Mouse (Mus musculus) neural tube, embryonic 14.5 days (tissue): ENCODE results near the gene Ino80. TPM values are rescaled to one million over a fixed set of nuclear protein-coding genes. Genes with fewer than 3 reads are reported as not detected.

Experiments
- ATAC-seq: fragments of 200-750 bp; cut with Nextera tagmentation; 2 replicates; pipeline ENCODE4 v1.8.0; 2017; ENCODE audit warnings: low read depth, mild to moderate bottlenecking, moderate TSS enrichment, moderate library complexity
- H3K27ac ChIP-seq: fragments of 300-500 bp; sonication (generic); 2 replicates; pipeline ENCODE4 v1.5.1; 2014; ENCODE audit warnings: low read depth, mild to moderate bottlenecking, control low read depth, low read length, moderate library complexity, mixed read lengths
- H3K27me3 ChIP-seq: fragments of 300-500 bp; sonication (generic); 2 replicates; pipeline ENCODE4 v1.6.1; 2014; ENCODE audit warnings: low read length; ENCODE audit not compliant: control insufficient read depth, insufficient read depth
- H3K36me3 ChIP-seq: fragments of 300-500 bp; sonication (generic); 2 replicates; pipeline ENCODE4 v1.6.1; 2014; ENCODE audit warnings: low read length, mixed read lengths; ENCODE audit not compliant: control insufficient read depth, insufficient read depth
- H3K4me1 ChIP-seq: fragments of 300-500 bp; sonication (generic); 2 replicates; pipeline ENCODE4 v1.6.1; 2014; ENCODE audit warnings: low read length; ENCODE audit not compliant: control insufficient read depth, insufficient read depth
- H3K4me2 ChIP-seq: fragments of 300-500 bp; sonication (generic); 2 replicates; pipeline ENCODE4 v1.6.1; 2014; ENCODE audit warnings: mild to moderate bottlenecking, low read depth, low read length, control low read depth
- H3K4me3 ChIP-seq: fragments of 300-500 bp; sonication (generic); 2 replicates; pipeline ENCODE4 v1.5.1; 2014; ENCODE audit warnings: low read depth, low read length, control low read depth, mixed read lengths
- H3K9ac ChIP-seq: fragments of 300-500 bp; sonication (generic); replicated peaks from 2 replicates; pipeline ENCODE4 v1.6.1; 2014; ENCODE audit warnings: low read depth, mild to moderate bottlenecking, control low read depth, low read length, mixed read lengths
- H3K9me3 ChIP-seq: fragments of 300-500 bp; sonication (generic); 2 replicates; pipeline ENCODE4 v1.6.1; 2016; ENCODE audit warnings: low read length; ENCODE audit not compliant: control insufficient read depth
- WGBS: fragments of 180-500 bp; shearing (Covaris S2); extraction: QIAGEN DNeasy Blood & Tissue Kit; methylation state at CpG from one replicate; pipeline ENCODE4 v1.1.7; 2014; 5-methylcytosine and 5-hydroxymethylcytosine counted together
- polyA plus RNA-seq: library from polyadenylated mRNA; unstranded; fragments of >200 nt; fragmentation: Nextera tagmentation; extraction: Ambion mirVana; gene quantifications from 2 replicates; pipeline ENCODE4 v1.2.1, GENCODE M21; 2014

Ino80 gene
- polyA plus RNA-seq, 1 experiment from 2014 or later: 5.9 TPM

- Histone ChIP-seq H3K9ac (no peak overlapping the region), H3K27me3 (no peaks in the 10 kb centered on the region), H3K4me2 (no peak overlapping the region), H3K4me1 (0 out of 2 replicates have a peak, but pooled peaks cover 2% of the 10 kb centered on the region), H3K27ac (no peak overlapping the region), H3K4me3 (no peak overlapping the region), H3K36me3 (no peaks in the 10 kb centered on the region), H3K9me3 (no peaks in the 10 kb centered on the region)
- WGBS: 81% methylated on average over 3 of the region's 3 CpGs
- no peak for ATAC-seq
These were observed 122.4 kb downstream of the Ino80 start for GRCm38 (mm10) chr2:119355089-119355488.

GRCm38 (mm10) chr2:119353707-119354106 lies 123.8 kb downstream of the Ino80 start:
- no peak overlapping the region for H3K27ac ChIP-seq
- H3K4me3 ChIP-seq: no peak overlapping the region
- H3K4me1 ChIP-seq: 0 out of 2 replicates have a peak, but pooled peaks cover 2% of the 10 kb centered on the region
- WGBS: 93% methylated on average over 8 of the region's 8 CpGs
- no peaks in the 10 kb centered on the region for H3K36me3 ChIP-seq
- no peaks in the 10 kb centered on the region for H3K27me3 ChIP-seq
- no peak for ATAC-seq
- no peaks in the 10 kb centered on the region for H3K9me3 ChIP-seq
- no peak overlapping the region for H3K4me2 ChIP-seq
- no peak overlapping the region for H3K9ac ChIP-seq

GRCm38 (mm10) chr2:119350555-119351486 lies 126.7 kb downstream of the Ino80 start, which contains the start of gene Chac1:
Gene Chac1 (plus strand): TSS chr2:119351229.
- Histone ChIP-seq H3K4me1 (0 out of 2 replicates have a peak, but pooled peaks cover 2% of the 10 kb centered on the region), H3K9ac (peak within 1 kb of the TSS; percentile 72), H3K4me3 (peak within 1 kb of the TSS; percentile 57), H3K4me2 (peak within 1 kb of the TSS; percentile 66), H3K36me3 (no peaks in the 10 kb centered on the region), H3K9me3 (no peaks in the 10 kb centered on the region), H3K27ac (no peak within 1 kb of the TSS), H3K27me3 (no peaks in the 10 kb centered on the region)
- 5% methylated on average over 58 of the region's 58 CpGs for WGBS
- peak; percentile 99 for ATAC-seq

GRCm38 (mm10) chr2:119344537-119345138 lies 132.8 kb downstream of the Ino80 start:
- H3K36me3 ChIP-seq: no peaks in the 10 kb centered on the region
- H3K27ac ChIP-seq: no peak overlapping the region
- H3K27me3 ChIP-seq: no peaks in the 10 kb centered on the region
- H3K4me1 ChIP-seq: no peaks in the 10 kb centered on the region
- 56% methylated on average over 6 of the region's 6 CpGs for WGBS
- no peak overlapping the region for H3K4me2 ChIP-seq
- no peak for ATAC-seq
- no peak overlapping the region for H3K4me3 ChIP-seq
- H3K9me3 ChIP-seq: no peaks in the 10 kb centered on the region
- H3K9ac ChIP-seq: no peak overlapping the region

GRCm38 (mm10) chr2:119337425-119338265 lies 139.8 kb downstream of the Ino80 start:
- peak overlapping the region; percentile 46 for H3K4me3 ChIP-seq
- peak; percentile 85 for ATAC-seq
- H3K9ac ChIP-seq: peak overlapping the region; percentile 78
- 0 out of 2 replicates have a peak, but pooled peaks cover 4% of the 10 kb centered on the region for H3K4me1 ChIP-seq
- peak overlapping the region; percentile 83 for H3K4me2 ChIP-seq
- peak overlapping the region; percentile 62 for H3K27ac ChIP-seq
- no peaks in the 10 kb centered on the region for H3K9me3 ChIP-seq
- no peaks in the 10 kb centered on the region for H3K36me3 ChIP-seq
- 8% methylated on average over 51 of the region's 60 CpGs for WGBS
- no peaks in the 10 kb centered on the region for H3K27me3 ChIP-seq

GRCm38 (mm10) chr2:119336470-119336869 lies 141.0 kb downstream of the Ino80 start:
- Histone ChIP-seq H3K27ac (no peak overlapping the region), H3K9me3 (no peaks in the 10 kb centered on the region), H3K4me3 (no peak overlapping the region), H3K4me2 (no peak overlapping the region), H3K4me1 (0 out of 2 replicates have a peak, but pooled peaks cover 4% of the 10 kb centered on the region), H3K27me3 (0 out of 2 replicates have a peak, but pooled peaks cover 7% of the 10 kb centered on the region), H3K36me3 (no peaks in the 10 kb centered on the region), H3K9ac (no peak overlapping the region)
- 73% methylated on average over 10 of the region's 10 CpGs for WGBS
- ATAC-seq: no peak

GRCm38 (mm10) chr2:119336002-119336401 lies 141.5 kb downstream of the Ino80 start:
- Histone ChIP-seq H3K27ac (no peak overlapping the region), H3K36me3 (no peaks in the 10 kb centered on the region), H3K27me3 (peaks cover 12% of the 10 kb centered on the region; the same call in 1 of the 2 replicates), H3K4me3 (no peak overlapping the region), H3K4me2 (no peak overlapping the region), H3K4me1 (0 out of 2 replicates have a peak, but pooled peaks cover 4% of the 10 kb centered on the region), H3K9me3 (no peaks in the 10 kb centered on the region), H3K9ac (no peak overlapping the region)
- no peak for ATAC-seq
- WGBS: 78% methylated on average over 2 of the region's 2 CpGs

- Histone ChIP-seq H3K4me3 (no peak overlapping the region), H3K27ac (no peak overlapping the region), H3K9me3 (no peaks in the 10 kb centered on the region), H3K27me3 (peaks cover 16% of the 10 kb centered on the region), H3K9ac (no peak overlapping the region), H3K4me2 (no peak overlapping the region), H3K36me3 (no peaks in the 10 kb centered on the region), H3K4me1 (0 out of 2 replicates have a peak, but pooled peaks cover 4% of the 10 kb centered on the region)
- WGBS: 83% methylated on average over 1 of the region's 1 CpGs
- no peak for ATAC-seq
These were observed 142.0 kb downstream of the Ino80 start for GRCm38 (mm10) chr2:119335535-119335934.
